Mouse (Mus musculus) large intestine, adult 2 months (tissue): ENCODE measurements around the gene Epo. TPM values are rescaled to one million over a fixed set of nuclear protein-coding genes. Genes with fewer than 3 reads are reported as not detected.

Experiments
- DNase-seq: peaks from one replicate; pipeline ENCODE4 v3.0.0-alpha.2; 2012; ENCODE audit warnings: low read depth, low spot score
- WGBS: fragments of 180-500 bp; shearing (Covaris S2); methylation state at CpG from one replicate; pipeline ENCODE4 v1.1.7; 2018; 5-methylcytosine and 5-hydroxymethylcytosine counted together
- polyA plus RNA-seq: library from polyadenylated mRNA; depleted of rRNA; stranded (reverse); fragments of >200 nt; gene quantifications from 2 replicates; pipeline ENCODE4 v1.2.3, GENCODE M21; 2012

The Epo gene
- polyA plus RNA-seq, 1 experiment: not detected

- DNase-seq: no peak
- WGBS: 82% methylated on average over 25 of the region's 25 CpGs
Measured at GRCm38 (mm10) chr5:137523396-137524250, 9.4 kb downstream of the Epo start.

GRCm38 (mm10) chr5:137522711-137523110 lies 10.3 kb downstream of the Epo start:
- DNase-seq: no peak
- WGBS: 84% methylated on average over 11 of the region's 11 CpGs

GRCm38 (mm10) chr5:137521861-137522260 lies 11.2 kb downstream of the Epo start:
- DNase-seq: no peak
- 79% methylated on average over 9 of the region's 9 CpGs for WGBS

- no peak for DNase-seq
- WGBS: 89% methylated on average over 27 of the region's 27 CpGs
Measured at GRCm38 (mm10) chr5:137519691-137520550, 13.1 kb downstream of the Epo start.

- WGBS: 81% methylated on average over 5 of the region's 5 CpGs
- DNase-seq: no peak
Measured at GRCm38 (mm10) chr5:137518436-137518835, 14.6 kb downstream of the Epo start, which contains the start of gene Gigyf1. Gigyf1 (plus strand) TSS chr5:137518548.

- no peak for DNase-seq
- 84% methylated on average over 3 of the region's 3 CpGs for WGBS
Measured at GRCm38 (mm10) chr5:137514811-137515210, 18.2 kb downstream of the Epo start.

- no peak for DNase-seq
- WGBS: 80% methylated on average over 12 of the region's 12 CpGs
Measured at GRCm38 (mm10) chr5:137513951-137514721, 18.9 kb downstream of the Epo start.

- WGBS: 76% methylated on average over 11 of the region's 11 CpGs
- no peak for DNase-seq
Measured at GRCm38 (mm10) chr5:137512847-137513794, 19.9 kb downstream of the Epo start.

- WGBS: 59% methylated on average over 3 of the region's 3 CpGs
- no peak for DNase-seq
Measured at GRCm38 (mm10) chr5:137511706-137512105, 21.3 kb downstream of the Epo start.

- DNase-seq: no peak
- under 1% methylated on average over 68 of the region's 83 CpGs for WGBS
Measured at GRCm38 (mm10) chr5:137510573-137511390, 22.3 kb downstream of the Epo start.

GRCm38 (mm10) chr5:137510014-137510501 lies 23.0 kb downstream of the Epo start:
- no peak for DNase-seq
- 3% methylated on average over 19 of the region's 52 CpGs for WGBS

- 64% methylated on average over 6 of the region's 6 CpGs for WGBS
- DNase-seq: no peak
Measured at GRCm38 (mm10) chr5:137504041-137504440, 29.0 kb downstream of the Epo start.

- peak; percentile 69 for DNase-seq
- under 1% methylated on average over 30 of the region's 30 CpGs for WGBS
Measured at GRCm38 (mm10) chr5:137502667-137503110, 30.4 kb downstream of the Epo start.

GRCm38 (mm10) chr5:137501709-137502666 lies 31.1 kb downstream of the Epo start, which contains the start of gene Pop7:
Pop7 (minus strand) TSS chr5:137502518.
- under 1% methylated on average over 64 of the region's 64 CpGs for WGBS
- peak; percentile 98 for DNase-seq

GRCm38 (mm10) chr5:137500186-137500585 lies 32.9 kb downstream of the Epo start:
- no peak for DNase-seq
- 90% methylated on average over 7 of the region's 7 CpGs for WGBS

GRCm38 (mm10) chr5:137493831-137494230 lies 39.2 kb downstream of the Epo start:
- WGBS: 68% methylated on average over 13 of the region's 13 CpGs
- no peak for DNase-seq
